Mouse (Mus musculus): ENCODE measurements around the gene Prss3.
"Not testable (repeated sequence)": the region's sequence is repeated elsewhere in the genome, so short reads cannot be mapped to it uniquely, and the experiment has no call there.

Prss3 gene

DNA sequence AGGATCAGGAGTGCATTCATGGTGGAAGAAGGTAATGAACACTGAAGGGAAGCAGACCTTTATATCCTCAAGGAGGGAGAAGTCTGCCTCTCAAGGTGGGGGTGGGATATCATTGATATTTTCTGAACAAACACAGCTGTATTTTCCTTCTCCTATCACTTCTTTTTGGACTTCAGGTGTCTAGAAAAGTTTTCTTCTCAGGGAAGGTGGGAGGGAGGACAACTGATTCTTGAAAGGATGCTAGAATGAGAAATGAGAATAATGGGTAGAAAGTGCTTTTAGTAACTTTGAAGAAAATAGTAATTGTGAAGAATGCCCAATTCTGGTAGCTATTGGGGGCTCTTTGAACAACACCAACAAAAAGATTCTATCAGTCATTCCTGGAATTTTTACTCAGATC, at the start of gene Prss3:
Gene Prss3, minus strand, starts transcription at position 101 of the 400 bp plus-strand sequence.
- in situ Hi-C loops (cut with MboI, MseI) = not testable (repeated sequence)

- in situ Hi-C loops (cut with MboI, MseI) = not testable (repeated sequence)
Measured at GRCm38 (mm10) chr6:41392056-41392455, 14.6 kb upstream of the Prss3 start, which contains the start of gene Gm5771. Gene Gm5771, plus strand, starts transcription at chr6:41392356.

DNA sequence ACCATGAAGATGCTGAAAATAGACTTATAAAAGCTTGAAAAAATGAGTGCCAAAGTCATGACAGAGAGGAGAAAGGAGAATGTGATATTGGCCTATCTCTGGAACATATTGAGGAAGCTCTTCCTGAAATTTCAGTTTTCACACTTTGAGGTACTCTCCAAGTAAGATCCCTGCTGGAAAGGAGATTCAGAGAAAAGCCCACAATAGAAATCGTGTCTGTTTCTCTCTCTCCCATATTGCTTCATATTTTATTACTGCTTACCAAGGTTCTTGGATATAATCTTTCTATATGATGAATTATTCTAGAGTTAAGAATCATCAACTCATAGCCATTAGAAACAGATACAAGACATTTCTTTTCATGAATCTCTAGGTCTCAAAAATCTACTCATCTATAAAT, 14.2 kb upstream of the Prss3 start:
- in situ Hi-C loops (cut with MboI, MseI) = not testable (repeated sequence)

DNA sequence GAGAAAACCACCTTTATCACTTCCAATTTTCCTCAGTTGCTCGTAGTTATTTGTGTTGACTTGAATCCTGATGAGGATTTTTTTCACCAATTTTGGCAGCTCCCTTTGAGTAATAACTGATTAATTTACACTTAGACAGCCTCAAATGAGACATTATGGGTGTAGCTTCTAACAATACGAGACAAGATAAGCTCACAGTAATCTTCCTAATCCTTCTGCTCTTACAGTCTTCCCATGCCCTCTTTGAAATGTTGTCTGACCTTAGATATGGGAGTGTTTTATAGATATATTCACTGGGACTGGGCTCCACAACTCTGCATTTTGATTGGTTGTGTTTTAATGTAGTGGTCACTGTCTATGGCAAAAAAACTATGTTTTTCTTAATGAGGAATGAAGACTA, 9.3 kb upstream of the Prss3 start:
- in situ Hi-C loops (cut with MboI, MseI) = no loop called here

DNA sequence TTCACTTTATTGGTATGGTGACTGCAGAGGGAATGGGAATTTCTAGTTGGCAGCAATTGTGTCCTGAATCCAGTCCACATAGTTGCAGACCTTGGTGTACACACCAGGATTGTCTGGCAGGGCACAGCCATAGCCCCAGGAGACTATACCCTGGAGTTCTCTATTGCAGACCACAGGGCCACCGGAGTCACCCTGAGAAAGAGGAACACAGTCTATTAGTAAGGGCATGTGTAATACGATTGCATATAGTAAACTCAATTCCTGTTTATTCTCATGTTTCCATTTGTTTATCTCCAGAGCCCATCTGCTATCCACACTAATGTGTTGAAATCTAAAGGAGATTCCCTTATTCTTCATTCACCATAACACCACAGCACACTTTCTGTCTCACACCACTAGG, 3.7 kb downstream of the Prss3 start:
- in situ Hi-C loops (cut with MboI, MseI) = not testable (repeated sequence)

- in situ Hi-C loops (cut with MboI, MseI) = no loop called here
Measured at GRCm38 (mm10) chr6:41353932-41354331, 23.5 kb downstream of the Prss3 start, which contains the start of gene Try10. Gene Try10, plus strand, starts transcription at chr6:41354105.
